Mouse (Mus musculus): ENCODE measurements at regions not wholly inside any gene's neighbourhood (a gene's known extent, or its start where the extent isn't known, plus 50 kb on each side); places are given as distances from the start of the nearest gene placed in this dataset.
"Not testable (repeated sequence)": the region's sequence is repeated elsewhere in the genome, so short reads cannot be mapped to it uniquely, and the experiment has no call there.

DNA sequence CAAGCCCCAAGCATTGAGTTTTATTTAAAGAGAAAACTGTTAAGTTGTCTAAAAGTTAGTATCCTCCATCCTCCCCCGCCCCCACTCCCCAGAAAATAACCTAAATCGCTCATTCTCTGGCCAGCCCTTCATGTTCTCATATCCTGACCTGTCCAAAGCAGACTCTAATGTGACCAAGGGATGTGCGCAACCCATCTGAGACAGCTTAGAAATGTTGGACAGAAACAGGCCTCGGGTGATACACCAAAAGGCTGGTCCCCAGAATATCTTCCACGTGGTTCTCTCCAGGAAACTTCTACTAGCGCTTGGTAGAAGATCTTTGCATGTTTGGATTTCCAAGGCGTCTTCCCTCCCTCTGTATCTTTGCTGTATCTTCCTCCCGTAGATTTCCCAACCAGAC, 482.8 kb downstream of the Tns1 start:
- Histone ChIP-seq H3K9me3 (ENCODE audit: control insufficient read depth, low read length) (no peaks in the 10 kb centered on the region), H3K4me2 (ENCODE audit: low read depth, severe bottlenecking) (no peak overlapping the region), H3K4me1 (ENCODE audit: control insufficient read depth, insufficient read depth, low read length) (no peaks in the 10 kb centered on the region), H3K36me3 (ENCODE audit: control insufficient read depth, insufficient read depth, low read length) (no peaks in the 10 kb centered on the region), H3K27me3 (ENCODE audit: control insufficient read depth, insufficient read depth, low read length) (no peaks in the 10 kb centered on the region), H3K9ac (ENCODE audit: low read length) (no peak overlapping the region), H3K4me3 (ENCODE audit: low read depth, low read length) (no peak overlapping the region), H3K27ac (replicated peaks; ENCODE audit: low read depth, low read length) (no peak overlapping the region)
- no peak for DNase-seq (ENCODE audit: low spot score)
- no peak for ATAC-seq (ENCODE audit: insufficient number of reproducible peaks, low FRiP score, low TSS enrichment, low read depth)
- WGBS, result 87% methylated on average over 8 of the region's 8 CpGs

DNA sequence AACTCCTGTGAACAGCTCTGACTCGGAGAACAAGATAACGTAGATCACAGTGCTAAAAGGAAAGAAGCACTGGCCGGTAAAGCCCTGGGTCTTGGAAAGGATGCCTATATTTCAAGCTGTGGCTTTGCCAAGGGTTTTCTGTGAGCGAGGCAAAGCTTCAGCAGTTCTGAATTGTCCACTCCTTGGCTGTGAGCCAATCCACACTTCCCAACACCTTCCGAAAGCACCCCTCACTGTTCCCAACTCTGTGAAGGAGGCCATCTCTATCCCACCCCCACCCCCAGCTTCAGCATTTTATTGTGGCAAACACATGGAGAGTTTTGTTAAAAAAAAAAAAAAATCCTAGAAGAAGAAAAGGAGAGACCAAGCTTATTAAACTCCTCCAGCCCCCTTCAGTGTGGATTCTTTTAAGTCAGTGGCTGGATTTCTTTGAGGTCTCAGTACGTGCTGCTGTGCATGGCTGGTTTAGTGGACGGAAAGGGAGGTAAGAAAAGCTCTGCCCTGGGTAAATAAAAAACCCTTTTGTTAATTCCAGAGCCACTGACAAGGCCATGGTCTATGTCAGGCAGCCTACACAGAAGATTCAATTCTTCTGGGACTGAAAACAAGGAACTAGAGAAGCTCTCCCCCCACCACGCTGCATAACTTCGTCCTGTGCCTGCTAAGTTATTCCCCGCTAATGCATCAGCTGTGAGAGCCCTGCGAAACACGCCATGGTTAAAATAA, 483.4 kb downstream of the Tns1 start:
- Histone ChIP-seq H3K36me3 (ENCODE audit: control insufficient read depth, insufficient read depth, low read length) (no peaks in the 10 kb centered on the region), H3K27ac (replicated peaks; ENCODE audit: low read depth, low read length) (no peak overlapping the region), H3K4me3 (ENCODE audit: low read depth, low read length) (no peak overlapping the region), H3K9me3 (ENCODE audit: control insufficient read depth, low read length) (no peaks in the 10 kb centered on the region), H3K4me2 (ENCODE audit: low read depth, severe bottlenecking) (no peak overlapping the region), H3K9ac (ENCODE audit: low read length) (no peak overlapping the region), H3K4me1 (ENCODE audit: control insufficient read depth, insufficient read depth, low read length) (no peaks in the 10 kb centered on the region), H3K27me3 (ENCODE audit: control insufficient read depth, insufficient read depth, low read length) (no peaks in the 10 kb centered on the region)
- 75% methylated on average over 12 of the region's 12 CpGs for WGBS
- DNase-seq (ENCODE audit: low spot score) (no peak), ATAC-seq (ENCODE audit: insufficient number of reproducible peaks, low FRiP score, low TSS enrichment, low read depth) (no peak)

DNA sequence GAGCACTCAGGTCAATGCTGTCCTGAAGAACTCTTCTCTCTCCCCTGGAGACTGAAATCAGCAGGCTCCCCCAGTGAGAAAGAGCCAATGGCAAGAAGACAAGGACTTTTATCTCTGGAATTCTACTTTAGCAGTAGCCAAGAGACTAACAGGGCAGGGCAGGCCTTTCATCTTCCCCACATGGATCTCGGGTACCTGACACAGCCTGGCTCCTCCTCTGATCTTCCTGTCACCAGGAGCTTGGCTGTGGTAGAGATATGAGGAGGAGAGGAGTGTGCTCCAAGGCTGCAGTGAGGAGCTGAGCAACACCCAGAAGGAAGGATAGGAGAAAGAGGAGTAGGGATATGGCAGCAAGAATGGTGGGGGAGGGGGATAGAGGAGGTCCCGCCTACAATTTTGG, 488.5 kb downstream of the Tns1 start:
- Histone ChIP-seq H3K4me3 (ENCODE audit: low read depth, low read length) (no peak overlapping the region), H3K36me3 (ENCODE audit: control insufficient read depth, insufficient read depth, low read length) (no peaks in the 10 kb centered on the region), H3K4me2 (ENCODE audit: low read depth, severe bottlenecking) (no peak overlapping the region), H3K27me3 (ENCODE audit: control insufficient read depth, insufficient read depth, low read length) (no peaks in the 10 kb centered on the region), H3K9ac (ENCODE audit: low read length) (no peak overlapping the region), H3K4me1 (ENCODE audit: control insufficient read depth, insufficient read depth, low read length) (no peaks in the 10 kb centered on the region), H3K27ac (replicated peaks; ENCODE audit: low read depth, low read length) (no peak overlapping the region), H3K9me3 (ENCODE audit: control insufficient read depth, low read length) (no peaks in the 10 kb centered on the region)
- ATAC-seq (ENCODE audit: insufficient number of reproducible peaks, low FRiP score, low TSS enrichment, low read depth) (no peak), DNase-seq (ENCODE audit: low spot score) (no peak)
- 45% methylated on average over 2 of the region's 2 CpGs for WGBS

DNA sequence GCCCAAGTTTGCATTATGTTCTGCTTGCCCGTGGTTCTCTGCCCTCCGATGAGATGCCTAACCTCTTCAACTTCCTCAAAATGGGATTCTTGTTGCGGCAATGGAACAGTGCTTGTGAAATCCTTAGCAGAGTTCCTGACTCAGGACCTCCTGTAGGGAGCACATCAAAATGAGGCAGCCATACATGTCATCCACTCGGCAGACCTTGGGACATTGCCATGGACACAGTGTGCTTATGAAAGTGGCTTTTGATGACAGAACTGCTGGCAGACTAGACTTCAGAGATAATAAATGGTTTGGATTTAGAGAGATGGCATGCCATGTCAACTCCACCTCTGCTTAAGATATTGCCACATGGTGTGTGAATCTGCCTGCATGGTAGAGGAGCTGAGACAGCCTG, 489.4 kb downstream of the Tns1 start:
- H3K9me3 ChIP-seq (ENCODE audit: control insufficient read depth, low read length), result no peaks in the 10 kb centered on the region
- ATAC-seq (ENCODE audit: insufficient number of reproducible peaks, low FRiP score, low TSS enrichment, low read depth) (no peak), DNase-seq (ENCODE audit: low spot score) (no peak)
- H3K36me3 ChIP-seq (ENCODE audit: control insufficient read depth, insufficient read depth, low read length), result no peaks in the 10 kb centered on the region
- H3K9ac ChIP-seq (ENCODE audit: low read length), result no peak overlapping the region
- H3K27ac ChIP-seq (replicated peaks; ENCODE audit: low read depth, low read length), result no peak overlapping the region
- H3K4me3 ChIP-seq (ENCODE audit: low read depth, low read length), result no peak overlapping the region
- H3K4me1 ChIP-seq (ENCODE audit: control insufficient read depth, insufficient read depth, low read length), result no peaks in the 10 kb centered on the region
- 93% methylated on average over 4 of the region's 4 CpGs for WGBS
- no peaks in the 10 kb centered on the region for H3K27me3 ChIP-seq (ENCODE audit: control insufficient read depth, insufficient read depth, low read length)
- H3K4me2 ChIP-seq (ENCODE audit: low read depth, severe bottlenecking), result no peak overlapping the region

DNA sequence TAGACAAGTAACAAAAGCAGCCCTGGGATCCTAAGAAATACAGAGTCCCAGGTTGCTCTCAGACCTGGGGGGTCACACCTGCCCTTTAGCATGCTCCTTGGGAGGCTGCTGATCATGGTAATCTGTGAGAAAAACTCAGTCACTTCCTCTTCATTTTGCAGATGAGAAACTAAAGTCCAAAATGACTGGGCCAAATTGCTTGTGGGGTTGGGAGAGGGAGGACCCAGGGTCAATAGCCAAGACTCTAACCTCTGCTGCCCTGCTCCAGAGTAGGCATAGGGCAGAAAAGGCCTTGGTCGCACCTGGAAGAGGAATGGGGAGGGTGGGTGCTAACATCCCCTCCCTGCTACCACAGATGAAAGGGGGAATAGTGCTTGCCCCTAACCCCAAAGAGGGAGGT, 491.2 kb downstream of the Tns1 start:
- H3K36me3 ChIP-seq (ENCODE audit: control insufficient read depth, insufficient read depth, low read length), result no peaks in the 10 kb centered on the region
- H3K27ac ChIP-seq (replicated peaks; ENCODE audit: low read depth, low read length), result no peak overlapping the region
- H3K4me2 ChIP-seq (ENCODE audit: low read depth, severe bottlenecking), result no peak overlapping the region
- H3K27me3 ChIP-seq (ENCODE audit: control insufficient read depth, insufficient read depth, low read length), result no peaks in the 10 kb centered on the region
- no peak for DNase-seq (ENCODE audit: low spot score)
- H3K9ac ChIP-seq (ENCODE audit: low read length), result no peak overlapping the region
- no peaks in the 10 kb centered on the region for H3K4me1 ChIP-seq (ENCODE audit: control insufficient read depth, insufficient read depth, low read length)
- no peaks in the 10 kb centered on the region for H3K9me3 ChIP-seq (ENCODE audit: control insufficient read depth, low read length)
- ATAC-seq (ENCODE audit: insufficient number of reproducible peaks, low FRiP score, low TSS enrichment, low read depth), result no peak
- WGBS, result 59% methylated on average over 1 of the region's 1 CpGs
- no peak overlapping the region for H3K4me3 ChIP-seq (ENCODE audit: low read depth, low read length)

DNA sequence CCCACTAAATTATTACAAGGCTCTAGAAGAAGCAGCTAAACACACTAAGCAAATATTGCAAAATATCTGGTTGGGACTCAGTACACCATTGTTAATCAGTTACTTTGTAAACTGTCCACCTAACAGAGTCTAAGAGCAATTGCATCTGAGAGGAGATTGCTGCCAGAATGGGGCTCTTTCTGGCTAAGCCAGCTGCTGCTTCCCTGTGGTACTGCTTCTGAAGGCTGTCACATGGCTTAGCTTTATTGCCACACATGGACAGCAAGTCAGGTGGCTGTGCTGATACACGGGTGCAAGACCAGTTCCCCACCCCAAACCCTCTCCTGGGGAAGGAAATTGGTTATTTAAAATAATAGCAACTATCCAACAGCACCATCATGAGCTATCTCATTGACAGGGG, 493.9 kb downstream of the Tns1 start:
- 19% methylated on average over 1 of the region's 1 CpGs for WGBS
- no peak for ATAC-seq (ENCODE audit: insufficient number of reproducible peaks, low FRiP score, low TSS enrichment, low read depth)
- H3K27ac ChIP-seq (replicated peaks; ENCODE audit: low read depth, low read length), result no peak overlapping the region
- no peak for DNase-seq (ENCODE audit: low spot score)
- no peak overlapping the region for H3K4me3 ChIP-seq (ENCODE audit: low read depth, low read length)
- H3K36me3 ChIP-seq (ENCODE audit: control insufficient read depth, insufficient read depth, low read length), result no peaks in the 10 kb centered on the region
- H3K4me2 ChIP-seq (ENCODE audit: low read depth, severe bottlenecking), result no peak overlapping the region
- H3K9me3 ChIP-seq (ENCODE audit: control insufficient read depth, low read length), result no peaks in the 10 kb centered on the region
- H3K27me3 ChIP-seq (ENCODE audit: control insufficient read depth, insufficient read depth, low read length), result no peaks in the 10 kb centered on the region
- no peaks in the 10 kb centered on the region for H3K4me1 ChIP-seq (ENCODE audit: control insufficient read depth, insufficient read depth, low read length)
- no peak overlapping the region for H3K9ac ChIP-seq (ENCODE audit: low read length)

DNA sequence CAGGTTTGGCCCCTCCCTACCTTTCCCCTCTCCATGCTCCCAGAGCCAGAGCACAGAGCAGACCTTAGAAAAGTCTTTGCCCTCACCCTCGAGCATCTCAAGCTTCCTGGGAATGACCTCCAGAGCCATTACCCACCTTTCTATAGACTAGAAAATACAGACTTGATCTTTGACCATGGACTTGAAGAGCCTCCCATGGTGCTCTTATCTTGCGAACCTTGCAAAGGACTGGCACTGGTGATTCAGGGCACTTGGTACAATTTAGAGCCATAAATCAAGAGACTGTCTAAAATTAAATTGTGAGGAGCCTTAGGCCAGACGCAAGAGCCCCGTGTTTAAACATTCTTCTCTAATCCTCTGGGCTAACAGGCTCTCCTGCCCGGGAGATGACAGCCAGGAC, 498.9 kb downstream of the Tns1 start:
- Histone ChIP-seq H3K9ac (ENCODE audit: low read length) (no peak overlapping the region), H3K36me3 (ENCODE audit: control insufficient read depth, insufficient read depth, low read length) (no peaks in the 10 kb centered on the region), H3K9me3 (ENCODE audit: control insufficient read depth, low read length) (no peaks in the 10 kb centered on the region), H3K4me2 (ENCODE audit: low read depth, severe bottlenecking) (no peak overlapping the region), H3K4me1 (ENCODE audit: control insufficient read depth, insufficient read depth, low read length) (no peaks in the 10 kb centered on the region), H3K4me3 (ENCODE audit: low read depth, low read length) (no peak overlapping the region), H3K27me3 (ENCODE audit: control insufficient read depth, insufficient read depth, low read length) (no peaks in the 10 kb centered on the region), H3K27ac (replicated peaks; ENCODE audit: low read depth, low read length) (no peak overlapping the region)
- ATAC-seq (ENCODE audit: insufficient number of reproducible peaks, low FRiP score, low TSS enrichment, low read depth), result no peak
- DNase-seq (ENCODE audit: low spot score), result no peak
- 49% methylated on average over 5 of the region's 5 CpGs for WGBS

DNA sequence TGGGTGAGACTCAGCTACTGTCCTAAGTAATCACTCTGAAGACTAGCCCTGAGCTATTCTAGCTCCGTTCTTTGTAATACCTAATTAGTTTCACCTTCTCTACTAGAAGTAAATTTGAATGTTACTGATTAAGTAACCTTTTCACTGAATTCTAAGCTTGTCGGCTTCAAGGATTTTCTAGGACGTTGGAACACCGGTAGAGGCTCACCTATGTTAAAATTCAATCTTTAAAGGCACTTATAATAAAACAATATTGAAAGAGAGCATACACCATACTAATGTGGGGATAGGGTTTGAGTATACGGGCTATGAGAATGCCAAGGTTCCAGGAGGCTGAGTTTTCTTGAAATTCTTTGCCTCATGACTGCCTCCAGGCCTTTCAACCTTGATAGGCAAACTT, 503.1 kb downstream of the Tns1 start:
- WGBS, result 82% methylated on average over 5 of the region's 5 CpGs

DNA sequence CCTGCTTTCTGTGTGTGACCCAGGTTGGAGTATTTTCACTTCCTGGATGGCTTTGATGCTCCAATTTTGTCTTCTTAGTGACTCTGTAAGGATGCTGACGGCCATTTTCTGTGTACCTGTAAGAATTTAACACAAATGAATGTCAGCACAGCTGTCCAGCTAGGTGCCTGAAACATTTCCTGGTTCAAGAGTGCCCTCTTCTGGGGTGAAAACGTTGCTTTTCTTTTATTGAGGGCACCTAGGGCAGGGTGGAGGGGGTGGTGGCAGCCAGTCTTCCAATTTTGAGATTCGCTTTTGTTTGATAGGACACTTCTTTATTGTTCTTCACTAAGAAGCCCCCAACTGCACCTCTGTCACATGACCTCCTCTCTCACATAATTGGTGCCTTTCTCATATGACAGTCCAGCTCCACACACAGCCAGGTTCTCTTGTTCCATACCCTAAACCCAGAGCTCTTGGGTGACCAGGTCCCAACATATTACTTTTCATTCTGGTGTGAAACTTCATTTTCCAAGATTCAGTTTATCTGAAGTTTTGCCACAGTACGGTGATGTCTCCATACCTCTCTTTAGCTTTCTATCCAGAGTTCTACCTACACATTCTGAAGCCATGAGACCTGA, 505.6 kb downstream of the Tns1 start:
- no peak overlapping the region for H3K9ac ChIP-seq (ENCODE audit: low read length)
- no peak overlapping the region for H3K27ac ChIP-seq (replicated peaks; ENCODE audit: low read depth, low read length)
- H3K36me3 ChIP-seq (ENCODE audit: control insufficient read depth, insufficient read depth, low read length), result no peaks in the 10 kb centered on the region
- H3K27me3 ChIP-seq (ENCODE audit: control insufficient read depth, insufficient read depth, low read length), result no peaks in the 10 kb centered on the region
- H3K4me2 ChIP-seq (ENCODE audit: low read depth, severe bottlenecking), result no peak overlapping the region
- no peak overlapping the region for H3K4me3 ChIP-seq (ENCODE audit: low read depth, low read length)
- no peak for ATAC-seq (ENCODE audit: insufficient number of reproducible peaks, low FRiP score, low TSS enrichment, low read depth)
- 45% methylated on average over 4 of the region's 4 CpGs for WGBS
- no peaks in the 10 kb centered on the region for H3K9me3 ChIP-seq (ENCODE audit: control insufficient read depth, low read length)
- H3K4me1 ChIP-seq (ENCODE audit: control insufficient read depth, insufficient read depth, low read length), result no peaks in the 10 kb centered on the region
- DNase-seq (ENCODE audit: low spot score), result peak; percentile 72

More for the DNA sequence above, 503.1 kb downstream of the Tns1 start:
- not testable (repeated sequence) for H3K9me3 ChIP-seq (ENCODE audit: control insufficient read depth, low read length); H3K27ac ChIP-seq (replicated peaks; ENCODE audit: low read depth, low read length); ATAC-seq (ENCODE audit: insufficient number of reproducible peaks, low FRiP score, low TSS enrichment, low read depth); H3K36me3 ChIP-seq (ENCODE audit: control insufficient read depth, insufficient read depth, low read length); DNase-seq (ENCODE audit: low spot score); H3K4me3 ChIP-seq (ENCODE audit: low read depth, low read length); H3K4me1 ChIP-seq (ENCODE audit: control insufficient read depth, insufficient read depth, low read length); H3K4me2 ChIP-seq (ENCODE audit: low read depth, severe bottlenecking); H3K27me3 ChIP-seq (ENCODE audit: control insufficient read depth, insufficient read depth, low read length); H3K9ac ChIP-seq (ENCODE audit: low read length)

Measured in limb, embryonic 11.5 days (tissue).